Mouse (Mus musculus) testis, adult 2 months (tissue): ENCODE data around the gene Zbtb7b.

Experiments
- CTCF ChIP-seq: fragments of 200-500 bp; IDR thresholded peaks from 2 replicates; pipeline ENCODE4 v1.5.1; 2012; ENCODE audit warnings: low read depth, mild to moderate bottlenecking, inconsistent platforms, low read length, moderate library complexity; ENCODE audit not compliant: control insufficient read depth, insufficient read depth, insufficient replicate concordance
- POLR2A ChIP-seq: fragments of 200-500 bp; IDR thresholded peaks from 2 replicates; pipeline ENCODE4 v1.6.1; 2012; ENCODE audit warnings: low read depth, mild to moderate bottlenecking, inconsistent platforms, low read length, moderate library complexity; ENCODE audit not compliant: control insufficient read depth

- TF ChIP-seq CTCF: no peak
- no peak for TF ChIP-seq POLR2A
Measured at GRCm38 (mm10) chr3:89421810-89422473, 27.4 kb upstream of the Zbtb7b start.
